Mouse (Mus musculus) spleen, postnatal 4 days (tissue): ENCODE results near the gene Rhox4c.
"Not testable (repeated sequence)": the region's sequence is repeated elsewhere in the genome, so short reads cannot be mapped to it uniquely, and the experiment has no call there.

Source experiments
- DNase-seq, 2 experiments: peaks; one replicate each; pipeline ENCODE4 v3.0.0; 2022; ENCODE audit warnings: low spot score in 2 of 2

Rhox4c gene

GRCm38 (mm10) chrX:37480037-37480436, at the start of gene Rhox4c:
Gene Rhox4c (plus strand): TSS chrX:37480337.
- DNase-seq: not testable (repeated sequence)

- DNase-seq: not testable (repeated sequence)
These were observed 47.9 kb upstream of the Rhox4c start, which contains the start of gene Rhox4b for GRCm38 (mm10) chrX:37432194-37432593. Gene Rhox4b (plus strand): TSS chrX:37432494.

- not testable (repeated sequence) for DNase-seq
These were observed 26.8 kb upstream of the Rhox4c start, which contains the start of gene Rhox2c for GRCm38 (mm10) chrX:37453380-37453779. Gene Rhox2c (plus strand): TSS chrX:37453680.

- not testable (repeated sequence) for DNase-seq
These were observed 21.9 kb upstream of the Rhox4c start, which contains the start of gene Rhox3c for GRCm38 (mm10) chrX:37458285-37458684. Gene Rhox3c (plus strand): TSS chrX:37458585.

- not testable (repeated sequence) for DNase-seq
These were observed 33.9 kb downstream of the Rhox4c start, which contains the start of gene Rhox4d for GRCm38 (mm10) chrX:37514059-37514458. Gene Rhox4d (plus strand): TSS chrX:37514359.

- DNase-seq: not testable (repeated sequence)
These were observed 50.0 kb downstream of the Rhox4c start, which contains the start of gene Rhox2e for GRCm38 (mm10) chrX:37530152-37530551. Gene Rhox2e (plus strand): TSS chrX:37530452.
